Mouse (Mus musculus): Measurements from ENCODE around the gene Ncor2. TPM values are rescaled to one million over a fixed set of nuclear protein-coding genes. Genes with fewer than 3 reads are reported as not detected.

Ncor2 gene
- polyA plus RNA-seq, 1 experiment from 2014 or later: 19.9 TPM

GRCm38 (mm10) chr5:125148686-125149085 is 30.3 kb downstream of the Ncor2 start:
- peaks cover 44% of the 10 kb centered on the region for H3K4me1 ChIP-seq (ENCODE audit: control insufficient read depth, insufficient read depth, low read length)
- H3K4me3 ChIP-seq (ENCODE audit: low read depth, low read length): no peak overlapping the region
- WGBS: 56% methylated on average over 5 of the region's 5 CpGs
- peak overlapping the region; percentile 74 for H3K27ac ChIP-seq (ENCODE audit: low read length)
- no peak overlapping the region for H3K4me2 ChIP-seq (ENCODE audit: low read length)
- no peaks in the 10 kb centered on the region for H3K36me3 ChIP-seq (ENCODE audit: control insufficient read depth, insufficient read depth, low read length)
- no peak for ATAC-seq
- H3K9ac ChIP-seq (ENCODE audit: low read depth, low read length): 0 out of 2 replicates have a peak overlapping the region, but pooled peaks have one; percentile 26
- H3K27me3 ChIP-seq (ENCODE audit: control insufficient read depth, insufficient read depth, low read depth, low read length): no peaks in the 10 kb centered on the region
- H3K9me3 ChIP-seq (replicated peaks; ENCODE audit: control insufficient read depth, low read length, poor library complexity, severe bottlenecking): no peaks in the 10 kb centered on the region

- Histone ChIP-seq H3K9me3 (replicated peaks; ENCODE audit: control insufficient read depth, low read length, poor library complexity, severe bottlenecking) (no peaks in the 10 kb centered on the region), H3K4me1 (ENCODE audit: control insufficient read depth, insufficient read depth, low read length) (peaks cover 40% of the 10 kb centered on the region), H3K4me2 (ENCODE audit: low read length) (no peak overlapping the region), H3K9ac (ENCODE audit: low read depth, low read length) (0 out of 2 replicates have a peak overlapping the region, but pooled peaks have one; percentile 26), H3K27ac (ENCODE audit: low read length) (peak overlapping the region; percentile 74), H3K36me3 (ENCODE audit: control insufficient read depth, insufficient read depth, low read length) (no peaks in the 10 kb centered on the region), H3K4me3 (ENCODE audit: low read depth, low read length) (no peak overlapping the region), H3K27me3 (ENCODE audit: control insufficient read depth, insufficient read depth, low read depth, low read length) (no peaks in the 10 kb centered on the region)
- ATAC-seq: no peak
- 60% methylated on average over 10 of the region's 10 CpGs for WGBS
These were observed 30.8 kb downstream of the Ncor2 start for GRCm38 (mm10) chr5:125148173-125148572.

GRCm38 (mm10) chr5:125147124-125147523 is 31.9 kb downstream of the Ncor2 start:
- no peak overlapping the region for H3K9ac ChIP-seq (ENCODE audit: low read depth, low read length)
- peaks cover 42% of the 10 kb centered on the region for H3K4me1 ChIP-seq (ENCODE audit: control insufficient read depth, insufficient read depth, low read length)
- no peak overlapping the region for H3K27ac ChIP-seq (ENCODE audit: low read length)
- no peak overlapping the region for H3K4me2 ChIP-seq (ENCODE audit: low read length)
- no peaks in the 10 kb centered on the region for H3K9me3 ChIP-seq (replicated peaks; ENCODE audit: control insufficient read depth, low read length, poor library complexity, severe bottlenecking)
- no peaks in the 10 kb centered on the region for H3K27me3 ChIP-seq (ENCODE audit: control insufficient read depth, insufficient read depth, low read depth, low read length)
- H3K4me3 ChIP-seq (ENCODE audit: low read depth, low read length): no peak overlapping the region
- 86% methylated on average over 5 of the region's 5 CpGs for WGBS
- no peaks in the 10 kb centered on the region for H3K36me3 ChIP-seq (ENCODE audit: control insufficient read depth, insufficient read depth, low read length)
- no peak for ATAC-seq

- H3K9me3 ChIP-seq (replicated peaks; ENCODE audit: control insufficient read depth, low read length, poor library complexity, severe bottlenecking): no peaks in the 10 kb centered on the region
- no peak overlapping the region for H3K4me3 ChIP-seq (ENCODE audit: low read depth, low read length)
- 85% methylated on average over 12 of the region's 12 CpGs for WGBS
- H3K36me3 ChIP-seq (ENCODE audit: control insufficient read depth, insufficient read depth, low read length): no peaks in the 10 kb centered on the region
- no peaks in the 10 kb centered on the region for H3K27me3 ChIP-seq (ENCODE audit: control insufficient read depth, insufficient read depth, low read depth, low read length)
- H3K4me2 ChIP-seq (ENCODE audit: low read length): no peak overlapping the region
- H3K27ac ChIP-seq (ENCODE audit: low read length): peak overlapping the region; percentile 17; the same call in 1 of the 2 replicates
- H3K4me1 ChIP-seq (ENCODE audit: control insufficient read depth, insufficient read depth, low read length): peaks cover 39% of the 10 kb centered on the region
- H3K9ac ChIP-seq (ENCODE audit: low read depth, low read length): 0 out of 2 replicates have a peak overlapping the region, but pooled peaks have one; percentile 14
- ATAC-seq: no peak
These were observed 35.7 kb downstream of the Ncor2 start for GRCm38 (mm10) chr5:125143114-125143872.

- no peak overlapping the region; the same call in 1 of the 2 replicates for H3K4me2 ChIP-seq (ENCODE audit: low read length)
- H3K9ac ChIP-seq (ENCODE audit: low read depth, low read length): peak overlapping the region; percentile 59
- H3K9me3 ChIP-seq (replicated peaks; ENCODE audit: control insufficient read depth, low read length, poor library complexity, severe bottlenecking): no peaks in the 10 kb centered on the region
- 40% methylated on average over 5 of the region's 5 CpGs for WGBS
- peaks cover 42% of the 10 kb centered on the region for H3K4me1 ChIP-seq (ENCODE audit: control insufficient read depth, insufficient read depth, low read length)
- ATAC-seq: no peak
- H3K27me3 ChIP-seq (ENCODE audit: control insufficient read depth, insufficient read depth, low read depth, low read length): no peaks in the 10 kb centered on the region
- peak overlapping the region; percentile 92 for H3K27ac ChIP-seq (ENCODE audit: low read length)
- H3K36me3 ChIP-seq (ENCODE audit: control insufficient read depth, insufficient read depth, low read length): no peaks in the 10 kb centered on the region
- H3K4me3 ChIP-seq (ENCODE audit: low read depth, low read length): no peak overlapping the region
These were observed 37.1 kb downstream of the Ncor2 start for GRCm38 (mm10) chr5:125141916-125142315.

- H3K4me2 ChIP-seq (ENCODE audit: low read length): peak overlapping the region; percentile 39
- H3K36me3 ChIP-seq (ENCODE audit: control insufficient read depth, insufficient read depth, low read length): no peaks in the 10 kb centered on the region
- no peaks in the 10 kb centered on the region for H3K27me3 ChIP-seq (ENCODE audit: control insufficient read depth, insufficient read depth, low read depth, low read length)
- ATAC-seq: peak; percentile 61
- H3K4me1 ChIP-seq (ENCODE audit: control insufficient read depth, insufficient read depth, low read length): peaks cover 47% of the 10 kb centered on the region
- 4% methylated on average over 7 of the region's 7 CpGs for WGBS
- H3K4me3 ChIP-seq (ENCODE audit: low read depth, low read length): no peak overlapping the region
- H3K9me3 ChIP-seq (replicated peaks; ENCODE audit: control insufficient read depth, low read length, poor library complexity, severe bottlenecking): no peaks in the 10 kb centered on the region
- H3K27ac ChIP-seq (ENCODE audit: low read length): peak overlapping the region; percentile 92
- peak overlapping the region; percentile 59 for H3K9ac ChIP-seq (ENCODE audit: low read depth, low read length)
These were observed 37.5 kb downstream of the Ncor2 start for GRCm38 (mm10) chr5:125141525-125141880.

- peak overlapping the region; percentile 92 for H3K27ac ChIP-seq (ENCODE audit: low read length)
- no peaks in the 10 kb centered on the region for H3K27me3 ChIP-seq (ENCODE audit: control insufficient read depth, insufficient read depth, low read depth, low read length)
- no peaks in the 10 kb centered on the region for H3K36me3 ChIP-seq (ENCODE audit: control insufficient read depth, insufficient read depth, low read length)
- H3K4me2 ChIP-seq (ENCODE audit: low read length): peak overlapping the region; percentile 48
- no peaks in the 10 kb centered on the region for H3K9me3 ChIP-seq (replicated peaks; ENCODE audit: control insufficient read depth, low read length, poor library complexity, severe bottlenecking)
- H3K4me3 ChIP-seq (ENCODE audit: low read depth, low read length): peak overlapping the region; percentile 12
- peak; percentile 82 for ATAC-seq
- peaks cover 52% of the 10 kb centered on the region for H3K4me1 ChIP-seq (ENCODE audit: control insufficient read depth, insufficient read depth, low read length)
- whole genome bisulfite sequencing: 4% methylated on average over 27 of the region's 27 CpGs
- H3K9ac ChIP-seq (ENCODE audit: low read depth, low read length): peak overlapping the region; percentile 59
These were observed 38.0 kb downstream of the Ncor2 start for GRCm38 (mm10) chr5:125140832-125141524.

GRCm38 (mm10) chr5:125140151-125140699 is 38.8 kb downstream of the Ncor2 start:
- WGBS: 31% methylated on average over 19 of the region's 19 CpGs
- peaks cover 53% of the 10 kb centered on the region for H3K4me1 ChIP-seq (ENCODE audit: control insufficient read depth, insufficient read depth, low read length)

More at GRCm38 (mm10) chr5:125140151-125140699, 38.8 kb downstream of the Ncor2 start:
- peak overlapping the region; percentile 48 for H3K4me2 ChIP-seq (ENCODE audit: low read length)
- H3K4me3 ChIP-seq (ENCODE audit: low read depth, low read length): peak overlapping the region; percentile 12; the same call in 1 of the 2 replicates
- H3K27ac ChIP-seq (ENCODE audit: low read length): peak overlapping the region; percentile 92
- H3K36me3 ChIP-seq (ENCODE audit: control insufficient read depth, insufficient read depth, low read length): no peaks in the 10 kb centered on the region
- peak overlapping the region; percentile 58 for H3K9ac ChIP-seq (ENCODE audit: low read depth, low read length)
- peak; percentile 38 for ATAC-seq
- H3K9me3 ChIP-seq (replicated peaks; ENCODE audit: control insufficient read depth, low read length, poor library complexity, severe bottlenecking): no peaks in the 10 kb centered on the region
- no peaks in the 10 kb centered on the region for H3K27me3 ChIP-seq (ENCODE audit: control insufficient read depth, insufficient read depth, low read depth, low read length)
